ENCODE assay signal across 16 mouse cellular contexts in genomic region chr14:19768648-19769047, GRCm38 (mm10).
"Had no signal": no experiment of that assay in that cellular context is flagged by ENCODE, and none has a peak within 500 bp of the region (broad histone marks: within the 10 kb centered on the region; RNA-seq: fewer than 3 reads in every experiment).

No protein-coding gene starts in this region.

- H3K27ac ChIP-seq: liver, embryonic 12.5 days; midbrain, embryonic 12.5 days; neural tube, embryonic 12.5 days had no signal

- H3K4me3 ChIP-seq: liver, embryonic 12.5 days; midbrain, embryonic 12.5 days; neural tube, embryonic 12.5 days had no signal

- ATAC-seq: liver, embryonic 12.5 days had no signal

- DNase-seq: kidney, adult 2 months; kidney, postnatal 25 days; layer of hippocampus, adult 9-11 months; layer of hippocampus, postnatal 36 days; left cerebral cortex, postnatal 4 days; lung, embryonic 14.5 days; lung, postnatal 10 days; lung, postnatal 4 days; retina, postnatal 1 day; right cerebral cortex, postnatal 4 days; spleen, adult 18-20 months; thymus, adult 18-20 months; thymus, postnatal 14 days had no signal

- H3K9ac ChIP-seq: liver, embryonic 12.5 days; lung, embryonic 14.5 days; midbrain, embryonic 12.5 days; neural tube, embryonic 12.5 days had no signal

- H3K27me3 ChIP-seq: liver, embryonic 12.5 days; midbrain, embryonic 12.5 days; neural tube, embryonic 12.5 days had no signal

- H3K36me3 ChIP-seq: midbrain, embryonic 12.5 days; neural tube, embryonic 12.5 days had no signal

- H3K9me3 ChIP-seq: liver, embryonic 12.5 days; midbrain, embryonic 12.5 days; neural tube, embryonic 12.5 days had no signal

- H3K4me2 ChIP-seq: liver, embryonic 12.5 days; lung, embryonic 14.5 days; midbrain, embryonic 12.5 days; neural tube, embryonic 12.5 days had no signal
